Mouse (Mus musculus): ENCODE data around the gene Lmod2. TPM values are rescaled to one million over a fixed set of nuclear protein-coding genes. Genes with fewer than 3 reads are reported as not detected.

Gene Lmod2
- polyA plus RNA-seq, 1 experiment from 2014 or later, result 0.34 TPM

- DNase-seq (ENCODE audit: low spot score), result no peak
- H3K27me3 ChIP-seq (ENCODE audit: control insufficient read depth, insufficient read depth, low read length), result no peaks in the 10 kb centered on the region
- H3K36me3 ChIP-seq (replicated peaks; ENCODE audit: control insufficient read depth, insufficient read depth, low read depth, low read length), result no peaks in the 10 kb centered on the region
- no peak overlapping the region for H3K4me3 ChIP-seq (ENCODE audit: low read depth, low read length)
- no peak overlapping the region for H3K4me2 ChIP-seq (ENCODE audit: low read depth, low read length)
- 79% methylated on average over 5 of the region's 5 CpGs for WGBS
- ATAC-seq (replicated peaks; ENCODE audit: insufficient number of reproducible peaks, low FRiP score, low TSS enrichment, low read depth), result no peak
- no peak overlapping the region for H3K9ac ChIP-seq (replicated peaks; ENCODE audit: low read length)
- H3K9me3 ChIP-seq (replicated peaks; ENCODE audit: control insufficient read depth, low read length), result no peaks in the 10 kb centered on the region
- no peaks in the 10 kb centered on the region for H3K4me1 ChIP-seq (ENCODE audit: control insufficient read depth, insufficient read depth, low read length)
- no peak overlapping the region for H3K27ac ChIP-seq (replicated peaks; ENCODE audit: low read depth, low read length)
Observed at GRCm38 (mm10) chr6:24590282-24590681, 7.3 kb upstream of the Lmod2 start.

GRCm38 (mm10) chr6:24591525-24592218 lies 5.9 kb upstream of the Lmod2 start:
- Histone ChIP-seq H3K27ac (replicated peaks; ENCODE audit: low read depth, low read length) (no peak overlapping the region), H3K27me3 (ENCODE audit: control insufficient read depth, insufficient read depth, low read length) (no peaks in the 10 kb centered on the region), H3K4me2 (ENCODE audit: low read depth, low read length) (no peak overlapping the region), H3K9me3 (replicated peaks; ENCODE audit: control insufficient read depth, low read length) (no peaks in the 10 kb centered on the region), H3K4me3 (ENCODE audit: low read depth, low read length) (no peak overlapping the region), H3K36me3 (replicated peaks; ENCODE audit: control insufficient read depth, insufficient read depth, low read depth, low read length) (no peaks in the 10 kb centered on the region), H3K9ac (replicated peaks; ENCODE audit: low read length) (no peak overlapping the region), H3K4me1 (ENCODE audit: control insufficient read depth, insufficient read depth, low read length) (no peaks in the 10 kb centered on the region)
- ATAC-seq (replicated peaks; ENCODE audit: insufficient number of reproducible peaks, low FRiP score, low TSS enrichment, low read depth), result peak; percentile 85
- 38% methylated on average over 10 of the region's 10 CpGs for WGBS
- DNase-seq (ENCODE audit: low spot score), result peak; percentile 63

- no peak overlapping the region for H3K4me2 ChIP-seq (ENCODE audit: low read depth, low read length)
- no peaks in the 10 kb centered on the region for H3K9me3 ChIP-seq (replicated peaks; ENCODE audit: control insufficient read depth, low read length)
- H3K9ac ChIP-seq (replicated peaks; ENCODE audit: low read length), result no peak overlapping the region
- no peak overlapping the region for H3K4me3 ChIP-seq (ENCODE audit: low read depth, low read length)
- H3K27ac ChIP-seq (replicated peaks; ENCODE audit: low read depth, low read length), result no peak overlapping the region
- H3K4me1 ChIP-seq (ENCODE audit: control insufficient read depth, insufficient read depth, low read length), result no peaks in the 10 kb centered on the region
- no peaks in the 10 kb centered on the region for H3K27me3 ChIP-seq (ENCODE audit: control insufficient read depth, insufficient read depth, low read length)
- ATAC-seq (replicated peaks; ENCODE audit: insufficient number of reproducible peaks, low FRiP score, low TSS enrichment, low read depth), result no peak
- H3K36me3 ChIP-seq (replicated peaks; ENCODE audit: control insufficient read depth, insufficient read depth, low read depth, low read length), result no peaks in the 10 kb centered on the region
- no peak for DNase-seq (ENCODE audit: low spot score)
- WGBS, result 88% methylated on average over 6 of the region's 6 CpGs
Observed at GRCm38 (mm10) chr6:24599179-24599578, 1.6 kb downstream of the Lmod2 start.

DNA sequence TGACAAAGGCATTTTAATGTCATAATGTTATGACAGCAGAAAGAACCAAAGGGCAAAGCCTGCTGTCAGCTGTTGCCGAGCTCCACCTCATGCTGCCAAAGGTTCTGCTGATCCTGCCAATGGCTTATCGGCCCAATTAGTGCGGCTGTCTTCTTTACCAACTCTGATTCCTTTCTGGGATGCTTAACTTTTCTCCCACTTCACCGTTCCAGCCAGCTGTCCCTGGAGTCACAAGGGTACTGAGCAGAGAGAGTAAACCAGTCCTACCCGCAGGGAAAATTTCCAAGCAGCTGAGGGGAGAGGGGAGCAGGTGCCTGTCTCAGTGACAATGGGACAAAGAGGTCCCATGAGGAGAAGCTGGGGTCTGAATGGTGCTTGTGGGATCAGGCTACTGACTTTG lies 2.1 kb downstream of the Lmod2 start:
- ATAC-seq (replicated peaks; ENCODE audit: insufficient number of reproducible peaks, low FRiP score, low TSS enrichment, low read depth) (no peak), DNase-seq (ENCODE audit: low spot score) (no peak)
- Histone ChIP-seq H3K4me3 (ENCODE audit: low read depth, low read length) (no peak overlapping the region), H3K4me1 (ENCODE audit: control insufficient read depth, insufficient read depth, low read length) (no peaks in the 10 kb centered on the region), H3K36me3 (replicated peaks; ENCODE audit: control insufficient read depth, insufficient read depth, low read depth, low read length) (no peaks in the 10 kb centered on the region), H3K9ac (replicated peaks; ENCODE audit: low read length) (no peak overlapping the region), H3K27ac (replicated peaks; ENCODE audit: low read depth, low read length) (no peak overlapping the region), H3K9me3 (replicated peaks; ENCODE audit: control insufficient read depth, low read length) (no peaks in the 10 kb centered on the region), H3K4me2 (ENCODE audit: low read depth, low read length) (no peak overlapping the region), H3K27me3 (ENCODE audit: control insufficient read depth, insufficient read depth, low read length) (no peaks in the 10 kb centered on the region)
- WGBS, result 85% methylated on average over 5 of the region's 5 CpGs

DNA sequence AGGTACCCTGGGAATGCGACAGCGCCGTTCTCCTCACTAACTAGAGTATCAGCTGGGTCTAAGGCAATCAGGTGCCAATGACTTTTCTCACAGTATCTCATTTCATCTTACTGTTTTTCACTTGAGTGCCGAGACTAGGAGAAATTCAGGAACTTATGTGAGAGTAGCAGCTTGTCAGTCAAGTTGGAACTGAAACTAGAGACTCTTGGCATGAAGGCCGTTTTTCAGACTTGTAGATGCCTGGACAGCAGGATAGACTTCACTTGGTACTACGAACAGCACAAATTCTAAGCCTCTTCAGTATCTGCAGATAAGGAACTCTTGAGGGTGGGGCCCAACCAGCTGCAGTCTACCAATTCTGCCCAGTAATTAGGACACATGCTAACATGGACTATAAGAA lies 2.6 kb downstream of the Lmod2 start:
- WGBS, result 83% methylated on average over 6 of the region's 6 CpGs
- Histone ChIP-seq H3K9ac (replicated peaks; ENCODE audit: low read length) (no peak overlapping the region), H3K27me3 (ENCODE audit: control insufficient read depth, insufficient read depth, low read length) (no peaks in the 10 kb centered on the region), H3K4me1 (ENCODE audit: control insufficient read depth, insufficient read depth, low read length) (no peaks in the 10 kb centered on the region), H3K9me3 (replicated peaks; ENCODE audit: control insufficient read depth, low read length) (no peaks in the 10 kb centered on the region), H3K4me3 (ENCODE audit: low read depth, low read length) (no peak overlapping the region), H3K27ac (replicated peaks; ENCODE audit: low read depth, low read length) (no peak overlapping the region), H3K36me3 (replicated peaks; ENCODE audit: control insufficient read depth, insufficient read depth, low read depth, low read length) (no peaks in the 10 kb centered on the region), H3K4me2 (ENCODE audit: low read depth, low read length) (no peak overlapping the region)
- ATAC-seq (replicated peaks; ENCODE audit: insufficient number of reproducible peaks, low FRiP score, low TSS enrichment, low read depth) (no peak), DNase-seq (ENCODE audit: low spot score) (no peak)

GRCm38 (mm10) chr6:24600726-24601125 lies 3.2 kb downstream of the Lmod2 start:
- Histone ChIP-seq H3K36me3 (replicated peaks; ENCODE audit: control insufficient read depth, insufficient read depth, low read depth, low read length) (no peaks in the 10 kb centered on the region), H3K27me3 (ENCODE audit: control insufficient read depth, insufficient read depth, low read length) (no peaks in the 10 kb centered on the region), H3K27ac (replicated peaks; ENCODE audit: low read depth, low read length) (no peak overlapping the region), H3K4me1 (ENCODE audit: control insufficient read depth, insufficient read depth, low read length) (no peaks in the 10 kb centered on the region), H3K4me2 (ENCODE audit: low read depth, low read length) (no peak overlapping the region), H3K9ac (replicated peaks; ENCODE audit: low read length) (no peak overlapping the region), H3K4me3 (ENCODE audit: low read depth, low read length) (no peak overlapping the region), H3K9me3 (replicated peaks; ENCODE audit: control insufficient read depth, low read length) (no peaks in the 10 kb centered on the region)
- no peak for DNase-seq (ENCODE audit: low spot score)
- no peak for ATAC-seq (replicated peaks; ENCODE audit: insufficient number of reproducible peaks, low FRiP score, low TSS enrichment, low read depth)
- WGBS, result 78% methylated on average over 4 of the region's 4 CpGs

DNA sequence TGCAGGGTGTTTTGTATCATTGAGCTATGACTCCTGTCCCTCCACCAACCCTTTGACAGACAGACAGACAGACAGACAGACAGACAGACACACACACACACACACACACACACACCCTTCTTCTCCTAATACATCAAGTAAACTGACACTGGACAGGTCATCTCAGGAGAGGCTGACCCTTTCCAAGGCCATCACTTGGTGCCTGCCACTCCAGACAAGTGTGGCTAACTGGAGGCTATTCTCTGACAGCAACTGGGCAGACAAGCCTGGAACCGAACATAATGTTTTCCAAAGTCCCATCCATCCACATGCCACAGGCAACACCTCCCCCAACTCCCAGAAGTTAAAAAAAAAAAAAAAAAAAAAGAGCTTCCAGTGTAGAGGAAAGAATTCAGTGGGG lies 4.1 kb downstream of the Lmod2 start:
- DNase-seq (ENCODE audit: low spot score) (no peak), ATAC-seq (replicated peaks; ENCODE audit: insufficient number of reproducible peaks, low FRiP score, low TSS enrichment, low read depth) (no peak)
- Histone ChIP-seq H3K9me3 (replicated peaks; ENCODE audit: control insufficient read depth, low read length) (no peaks in the 10 kb centered on the region), H3K27me3 (ENCODE audit: control insufficient read depth, insufficient read depth, low read length) (no peaks in the 10 kb centered on the region), H3K9ac (replicated peaks; ENCODE audit: low read length) (no peak overlapping the region), H3K27ac (replicated peaks; ENCODE audit: low read depth, low read length) (no peak overlapping the region), H3K4me3 (ENCODE audit: low read depth, low read length) (no peak overlapping the region), H3K4me1 (ENCODE audit: control insufficient read depth, insufficient read depth, low read length) (no peaks in the 10 kb centered on the region), H3K36me3 (replicated peaks; ENCODE audit: control insufficient read depth, insufficient read depth, low read depth, low read length) (no peaks in the 10 kb centered on the region), H3K4me2 (ENCODE audit: low read depth, low read length) (no peak overlapping the region)
- WGBS, result 47% methylated on average over 1 of the region's 1 CpGs

GRCm38 (mm10) chr6:24602351-24602750 lies 4.8 kb downstream of the Lmod2 start:
- DNase-seq (ENCODE audit: low spot score), result no peak
- no peak overlapping the region for H3K9ac ChIP-seq (replicated peaks; ENCODE audit: low read length)
- ATAC-seq (replicated peaks; ENCODE audit: insufficient number of reproducible peaks, low FRiP score, low TSS enrichment, low read depth), result no peak
- WGBS, result 53% methylated on average over 3 of the region's 3 CpGs
- H3K36me3 ChIP-seq (replicated peaks; ENCODE audit: control insufficient read depth, insufficient read depth, low read depth, low read length), result no peaks in the 10 kb centered on the region
- H3K4me2 ChIP-seq (ENCODE audit: low read depth, low read length), result no peak overlapping the region
- no peaks in the 10 kb centered on the region for H3K27me3 ChIP-seq (ENCODE audit: control insufficient read depth, insufficient read depth, low read length)
- H3K4me1 ChIP-seq (ENCODE audit: control insufficient read depth, insufficient read depth, low read length), result no peaks in the 10 kb centered on the region
- no peak overlapping the region for H3K4me3 ChIP-seq (ENCODE audit: low read depth, low read length)
- no peak overlapping the region for H3K27ac ChIP-seq (replicated peaks; ENCODE audit: low read depth, low read length)
- no peaks in the 10 kb centered on the region for H3K9me3 ChIP-seq (replicated peaks; ENCODE audit: control insufficient read depth, low read length)

All from embryonic facial prominence, embryonic 11.5 days (tissue).